Mouse (Mus musculus): ENCODE data around the gene Cox17.
A peak's percentile ranks its signal among the peaks of the same experiment; 100 is the strongest.

The Cox17 gene

GRCm38 (mm10) chr16:38349881-38350280 lies 3.1 kb downstream of the Cox17 start:
- no peak for DNase-seq (ENCODE audit: low spot score)

- DNase-seq (ENCODE audit: low spot score), result no peak
Observed at GRCm38 (mm10) chr16:38350361-38350855, 3.6 kb downstream of the Cox17 start.

- no peak for DNase-seq (ENCODE audit: low spot score)
Observed at GRCm38 (mm10) chr16:38350939-38351338, 4.1 kb downstream of the Cox17 start.

GRCm38 (mm10) chr16:38352031-38352430 lies 5.2 kb downstream of the Cox17 start:
- DNase-seq (ENCODE audit: low spot score), result no peak

- DNase-seq (ENCODE audit: low spot score), result no peak
Observed at GRCm38 (mm10) chr16:38352851-38353250, 6.1 kb downstream of the Cox17 start.

GRCm38 (mm10) chr16:38353642-38354041 lies 6.9 kb downstream of the Cox17 start:
- no peak for DNase-seq (ENCODE audit: low spot score)

GRCm38 (mm10) chr16:38354185-38354913 lies 7.6 kb downstream of the Cox17 start:
- DNase-seq (ENCODE audit: low spot score), result no peak

- no peak for DNase-seq (ENCODE audit: low spot score)
Observed at GRCm38 (mm10) chr16:38358256-38358812, 11.5 kb downstream of the Cox17 start.

GRCm38 (mm10) chr16:38359241-38359640 lies 12.4 kb downstream of the Cox17 start:
- no peak for DNase-seq (ENCODE audit: low spot score)

- no peak for DNase-seq (ENCODE audit: low spot score)
Observed at GRCm38 (mm10) chr16:38359857-38360256, 13.1 kb downstream of the Cox17 start.

GRCm38 (mm10) chr16:38360317-38360716 lies 13.5 kb downstream of the Cox17 start:
- DNase-seq (ENCODE audit: low spot score), result no peak

- DNase-seq (ENCODE audit: low spot score), result no peak
Observed at GRCm38 (mm10) chr16:38361933-38362332, 15.1 kb downstream of the Cox17 start, which contains the start of gene Popdc2. Gene Popdc2 (plus strand): TSS chr16:38362209.

GRCm38 (mm10) chr16:38362493-38363255 lies 15.9 kb downstream of the Cox17 start:
- DNase-seq (ENCODE audit: low spot score), result no peak

- DNase-seq (ENCODE audit: low spot score), result no peak
Observed at GRCm38 (mm10) chr16:38363256-38363595, 16.4 kb downstream of the Cox17 start.

- DNase-seq (ENCODE audit: low spot score), result no peak
Observed at GRCm38 (mm10) chr16:38363657-38364056, 16.9 kb downstream of the Cox17 start.

- no peak for DNase-seq (ENCODE audit: low spot score)
Observed at GRCm38 (mm10) chr16:38365390-38365789, 18.6 kb downstream of the Cox17 start.

- no peak for DNase-seq (ENCODE audit: low spot score)
Observed at GRCm38 (mm10) chr16:38366231-38366630, 19.4 kb downstream of the Cox17 start.

GRCm38 (mm10) chr16:38368336-38368735 lies 21.5 kb downstream of the Cox17 start:
- DNase-seq (ENCODE audit: low spot score), result peak; percentile 62

GRCm38 (mm10) chr16:38369000-38369399 lies 22.2 kb downstream of the Cox17 start:
- no peak for DNase-seq (ENCODE audit: low spot score)

- DNase-seq (ENCODE audit: low spot score), result no peak
Observed at GRCm38 (mm10) chr16:38369431-38369830, 22.6 kb downstream of the Cox17 start.

- no peak for DNase-seq (ENCODE audit: low spot score)
Observed at GRCm38 (mm10) chr16:38369992-38370484, 23.2 kb downstream of the Cox17 start.

- no peak for DNase-seq (ENCODE audit: low spot score)
Observed at GRCm38 (mm10) chr16:38370633-38371374, 24.0 kb downstream of the Cox17 start.
